Mouse (Mus musculus): ENCODE results near the gene 4933430I17Rik. TPM values are rescaled to one million over a fixed set of nuclear protein-coding genes. Genes with fewer than 3 reads are reported as not detected.
A peak's percentile ranks its signal among the peaks of the same experiment; 100 is the strongest.

Gene 4933430I17Rik
- total RNA-seq, 2 experiments from 2014 or later = 0.19 to 0.63 TPM

DNA sequence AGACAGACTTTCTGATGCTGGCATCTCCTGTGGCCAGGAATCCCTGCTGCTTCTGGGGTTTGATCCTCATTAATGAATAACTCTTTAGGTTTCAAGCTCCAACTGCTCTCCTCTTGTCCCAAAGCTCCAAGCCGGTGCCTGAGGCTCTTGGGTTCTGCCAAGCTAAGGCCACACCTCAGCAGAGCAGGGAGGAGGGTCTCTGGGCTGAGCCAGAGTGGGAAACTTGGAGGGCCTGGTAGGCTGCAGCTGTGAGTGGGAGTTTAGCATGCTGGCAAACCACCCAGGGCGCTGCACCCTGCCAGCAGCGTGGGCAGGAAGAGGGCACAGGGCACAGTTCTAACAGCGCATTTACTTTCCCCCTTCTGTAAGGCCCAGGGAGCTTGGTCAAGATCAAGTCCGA lies 16.3 kb upstream of the 4933430I17Rik start:
- intact Hi-C loops (cut with DNase I) = no loop called here
- no peak for TF ChIP-seq CTCF (IDR thresholded peaks at IDR 0.05)
- DNase-seq (ENCODE audit: extremely low spot score in 1 of 2, low spot score in 2 of 2) = no peak
- H3K4me3 ChIP-seq = no peak overlapping the region
- no peak overlapping the region for H3K27ac ChIP-seq

- DNase-seq (ENCODE audit: extremely low spot score in 1 of 2, low spot score in 2 of 2) = no peak
- Histone ChIP-seq H3K4me3 (no peak overlapping the region), H3K27ac (no peak overlapping the region)
- no peak for TF ChIP-seq CTCF (IDR thresholded peaks at IDR 0.05)
- intact Hi-C loops (cut with DNase I) = no loop called here
Measured at GRCm38 (mm10) chr4:62509946-62510345, 15.2 kb upstream of the 4933430I17Rik start.

DNA sequence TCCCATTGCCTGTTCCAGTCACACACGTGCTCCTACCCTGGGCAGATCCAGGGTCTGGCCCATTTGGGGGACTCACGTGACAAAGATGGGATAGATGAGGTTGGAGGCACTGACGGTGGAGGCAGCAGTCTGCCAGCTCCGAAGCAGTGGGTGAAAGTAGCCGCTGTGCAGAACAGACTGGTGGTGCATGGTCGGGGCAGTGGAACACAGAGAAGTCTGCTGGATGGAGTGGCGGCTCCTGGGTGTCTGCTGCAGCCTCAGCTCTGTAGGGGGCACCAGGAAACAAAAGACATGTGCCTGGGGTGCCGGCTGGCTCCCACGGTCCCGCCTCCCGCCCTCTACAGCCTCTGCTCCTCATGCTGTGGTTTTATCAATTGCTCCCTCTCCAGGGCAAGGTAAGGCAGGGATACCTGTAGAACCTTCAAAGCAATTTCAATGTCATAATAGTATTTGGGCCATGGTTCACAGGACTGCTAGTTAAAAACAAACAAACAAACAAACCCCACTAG lies 11.1 kb upstream of the 4933430I17Rik start:
- intact Hi-C loops (cut with DNase I) = no loop called here
- no peak overlapping the region for H3K27ac ChIP-seq
- DNase-seq (ENCODE audit: extremely low spot score in 1 of 2, low spot score in 2 of 2) = no peak
- no peak overlapping the region for H3K4me3 ChIP-seq
- no peak for TF ChIP-seq CTCF (IDR thresholded peaks at IDR 0.05)

- intact Hi-C loops (cut with DNase I) = loop anchor here (5.0 kb wide), 2 partner anchors 58 to 108 kb away; partner anchors contain the start of genes Cdc26 and Prpf4
- no peak for TF ChIP-seq CTCF (IDR thresholded peaks at IDR 0.05)
- DNase-seq (ENCODE audit: extremely low spot score in 1 of 2, low spot score in 2 of 2) = no peak
- H3K4me3 ChIP-seq = no peak overlapping the region
- H3K27ac ChIP-seq = no peak overlapping the region
Measured at GRCm38 (mm10) chr4:62514995-62515394, 10.2 kb upstream of the 4933430I17Rik start.

DNA sequence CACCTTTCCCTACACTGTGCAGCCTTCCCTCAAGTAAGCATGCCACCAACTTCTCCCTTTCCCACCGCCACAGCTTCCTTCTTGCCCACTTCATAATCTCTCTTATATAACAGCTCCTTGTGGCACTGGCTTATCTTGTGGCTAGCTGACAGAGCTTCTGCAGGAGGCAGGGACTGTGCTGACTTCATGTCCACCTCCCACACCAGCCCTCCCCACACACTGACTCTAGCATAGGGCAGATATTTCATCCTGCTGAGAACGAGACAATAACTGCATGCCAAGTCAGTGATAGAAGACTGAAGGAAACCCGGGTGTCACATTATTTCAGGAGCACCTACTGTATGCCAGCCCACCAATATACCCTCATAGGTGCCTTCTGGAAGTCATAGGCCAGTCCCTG lies 9.7 kb upstream of the 4933430I17Rik start:
- no peak overlapping the region for H3K27ac ChIP-seq
- intact Hi-C loops (cut with DNase I) = loop anchor here (5.0 kb wide), 2 partner anchors 58 to 108 kb away; partner anchors contain the start of genes Cdc26 and Prpf4
- no peak for TF ChIP-seq CTCF (IDR thresholded peaks at IDR 0.05)
- H3K4me3 ChIP-seq = no peak overlapping the region
- no peak for DNase-seq (ENCODE audit: extremely low spot score in 1 of 2, low spot score in 2 of 2)

DNA sequence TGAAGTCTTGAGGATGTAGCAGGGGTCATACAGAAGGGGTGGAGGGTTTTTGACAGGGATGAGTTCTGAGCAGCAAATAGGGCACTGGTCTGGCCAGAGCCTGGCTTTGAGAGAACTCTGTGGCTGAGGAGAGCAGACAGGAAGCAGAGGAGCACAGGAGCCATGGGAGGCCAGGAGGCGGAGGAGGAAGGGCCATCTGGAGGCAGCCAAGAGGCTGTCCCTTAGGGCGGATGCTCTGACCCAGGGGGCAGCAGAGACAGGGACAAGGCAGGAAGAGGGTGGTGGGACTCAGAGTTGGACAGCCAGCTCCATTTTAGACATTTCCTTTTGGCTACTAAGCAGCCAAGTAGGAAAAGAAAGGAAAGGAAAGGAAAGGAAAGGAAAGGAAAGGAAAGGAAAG lies 9.1 kb upstream of the 4933430I17Rik start:
- TF ChIP-seq CTCF (IDR thresholded peaks at IDR 0.05) = no peak; the same call in 1 of the 2 replicates
- Histone ChIP-seq H3K4me3 (no peak overlapping the region), H3K27ac (no peak overlapping the region; the same call in 1 of the 2 replicates)
- intact Hi-C loops (cut with DNase I) = loop anchor here (5.0 kb wide), 2 partner anchors 59 to 109 kb away; partner anchors contain the start of genes Cdc26 and Prpf4
- no peak for DNase-seq (ENCODE audit: extremely low spot score in 1 of 2, low spot score in 2 of 2)

DNA sequence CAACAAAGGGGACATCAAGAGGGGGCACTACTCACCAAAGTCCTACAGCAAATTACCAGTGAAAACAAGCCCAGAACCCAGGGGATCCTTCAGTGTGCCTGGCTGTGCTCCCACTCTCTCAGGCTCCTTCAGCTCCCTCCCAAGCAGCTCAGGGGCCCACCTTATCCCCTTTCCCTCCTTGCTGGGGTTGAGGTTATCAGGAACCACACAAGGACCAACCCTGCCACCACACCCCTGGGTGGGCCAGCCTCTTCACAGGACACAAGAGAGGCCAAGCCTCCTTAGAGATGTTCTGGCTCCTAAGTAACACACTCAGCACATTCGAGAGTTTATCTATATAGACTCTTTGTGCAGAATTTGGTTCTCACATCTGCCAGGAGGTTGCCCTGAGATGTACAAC lies 8.6 kb upstream of the 4933430I17Rik start:
- no peak for DNase-seq (ENCODE audit: extremely low spot score in 1 of 2, low spot score in 2 of 2)
- no peak for TF ChIP-seq CTCF (IDR thresholded peaks at IDR 0.05)
- Histone ChIP-seq H3K4me3 (no peak overlapping the region), H3K27ac (no peak overlapping the region; the same call in 1 of the 2 replicates)
- intact Hi-C loops (cut with DNase I) = loop anchor here (5.0 kb wide), 2 partner anchors 59 to 109 kb away; partner anchors contain the start of genes Cdc26 and Prpf4

DNA sequence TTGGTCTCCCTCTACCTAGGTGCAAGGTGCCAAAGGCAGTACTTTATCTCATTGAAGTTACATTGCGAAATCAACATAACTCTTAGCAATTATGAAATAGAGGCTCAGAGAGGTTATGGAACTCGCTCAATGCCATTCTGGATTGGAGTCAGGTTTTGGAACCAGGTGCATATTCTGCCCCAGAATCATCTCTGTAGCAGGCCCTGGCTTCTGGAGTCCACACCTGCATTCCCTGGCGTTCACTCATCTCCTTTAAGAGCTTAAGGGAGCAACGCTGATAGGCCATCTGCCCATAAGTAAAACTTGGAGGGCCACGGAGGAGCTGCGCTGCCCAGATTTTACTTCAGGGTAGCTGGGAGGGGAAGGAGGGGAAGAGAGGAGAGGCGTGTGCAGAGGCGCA lies 8.1 kb upstream of the 4933430I17Rik start:
- intact Hi-C loops (cut with DNase I) = loop anchor here (5.0 kb wide), 2 partner anchors 60 to 110 kb away; partner anchors contain the start of genes Cdc26 and Prpf4
- no peak for DNase-seq (ENCODE audit: extremely low spot score in 1 of 2, low spot score in 2 of 2)
- H3K4me3 ChIP-seq = no peak overlapping the region
- no peak overlapping the region for H3K27ac ChIP-seq
- TF ChIP-seq CTCF (IDR thresholded peaks at IDR 0.05) = no peak

DNA sequence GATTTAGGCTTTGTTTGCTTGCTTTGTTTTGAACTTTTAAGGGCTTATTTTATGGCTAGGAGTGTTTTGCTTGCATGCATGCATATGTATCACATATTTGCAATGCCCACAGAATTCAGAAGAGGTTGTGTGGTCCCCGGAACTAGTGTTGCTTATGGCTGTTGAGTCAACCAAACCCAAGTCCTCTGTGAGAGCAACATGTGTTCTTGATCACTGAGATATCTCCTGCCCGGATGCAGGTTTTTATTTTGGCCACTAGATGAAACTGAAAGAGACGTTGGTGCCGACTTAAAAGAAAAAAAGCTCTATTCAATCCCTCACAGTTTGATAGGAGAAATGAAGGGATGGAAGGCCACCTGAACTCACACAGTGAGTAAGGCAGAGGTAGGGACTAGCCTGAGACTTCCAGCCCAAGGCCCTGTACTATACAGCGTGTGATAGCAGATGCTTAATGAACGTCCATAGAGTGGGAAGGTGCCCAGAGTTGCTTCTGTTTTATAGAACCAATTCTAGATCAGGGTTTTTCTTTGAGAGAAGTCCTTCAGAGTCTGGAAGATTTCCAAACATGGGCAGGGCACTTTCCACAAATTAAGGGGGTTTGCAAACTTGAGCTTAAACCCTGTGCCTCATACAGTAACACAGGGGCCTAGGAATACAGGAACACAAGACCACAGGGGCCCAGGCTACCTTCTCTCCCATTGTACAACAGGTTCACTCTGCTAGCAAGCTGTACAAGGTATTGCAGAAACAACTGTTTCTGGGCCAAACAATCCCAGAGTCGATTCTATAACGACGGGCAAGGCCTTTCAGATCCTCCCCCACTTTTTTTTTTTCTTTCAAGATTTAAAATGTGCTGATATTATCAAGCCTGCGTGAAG lies 7.4 kb upstream of the 4933430I17Rik start:
- intact Hi-C loops (cut with DNase I) = loop anchor here (5.0 kb wide), 2 partner anchors 60 to 110 kb away; partner anchors contain the start of genes Cdc26 and Prpf4
- DNase-seq (ENCODE audit: extremely low spot score in 1 of 2, low spot score in 2 of 2) = no peak
- H3K27ac ChIP-seq = no peak overlapping the region
- TF ChIP-seq CTCF (IDR thresholded peaks at IDR 0.05) = no peak
- H3K4me3 ChIP-seq = no peak overlapping the region

GRCm38 (mm10) chr4:62518416-62519121 lies 6.6 kb upstream of the 4933430I17Rik start:
- no peak for TF ChIP-seq CTCF (IDR thresholded peaks at IDR 0.05)
- no peak for DNase-seq (ENCODE audit: extremely low spot score in 1 of 2, low spot score in 2 of 2)
- intact Hi-C loops (cut with DNase I) = loop anchor here (5.0 kb wide), 2 partner anchors 61 to 111 kb away; partner anchors contain the start of genes Cdc26 and Prpf4
- Histone ChIP-seq H3K4me3 (peak overlapping the region; percentile 56), H3K27ac (peak overlapping the region; percentile 88; the same call in 1 of the 2 replicates)

- DNase-seq (ENCODE audit: extremely low spot score in 1 of 2, low spot score in 2 of 2) = no peak
- Histone ChIP-seq H3K27ac (peak overlapping the region; percentile 88), H3K4me3 (peak overlapping the region; percentile 56)
- TF ChIP-seq CTCF (IDR thresholded peaks at IDR 0.05) = no peak
- intact Hi-C loops (cut with DNase I) = loop anchor here (5.0 kb wide), 2 partner anchors 62 to 112 kb away; partner anchors contain the start of genes Cdc26 and Prpf4
Measured at GRCm38 (mm10) chr4:62519122-62519848, 5.9 kb upstream of the 4933430I17Rik start.

Measured in left cerebral cortex, adult 2 months (tissue).